Mouse (Mus musculus): ENCODE measurements around the gene Mgat5. TPM values are rescaled to one million over a fixed set of nuclear protein-coding genes. Genes with fewer than 3 reads are reported as not detected.

The Mgat5 gene
- total RNA-seq, 1 experiment = 11.0 TPM

DNA sequence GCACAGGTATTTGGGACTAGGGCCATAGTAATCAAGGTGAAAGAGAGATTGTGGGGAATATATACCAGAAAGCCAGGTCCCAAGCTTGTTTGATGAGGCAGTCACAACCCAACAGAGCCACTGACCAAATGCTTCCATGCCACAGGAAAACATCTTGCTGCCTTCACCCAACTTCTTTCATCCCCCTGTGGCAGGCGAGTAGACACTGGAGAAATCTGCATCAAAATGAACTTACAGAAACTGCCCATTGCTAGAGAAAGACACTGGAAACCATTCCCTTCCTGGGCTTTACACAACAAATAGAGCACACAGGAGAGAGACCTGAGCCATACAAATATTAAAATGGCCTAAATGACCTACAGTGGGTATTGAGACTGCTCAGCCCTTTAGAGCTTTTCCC lies 37.2 kb upstream of the Mgat5 start:
- H3K36me3 ChIP-seq (ENCODE audit: control insufficient read depth, insufficient read depth, low read length, poor library complexity, severe bottlenecking) = no peaks in the 10 kb centered on the region
- H3K9ac ChIP-seq (ENCODE audit: insufficient read depth, low read depth, low read length, poor library complexity, severe bottlenecking) = peak overlapping the region; percentile 37; the same call in 1 of the 2 replicates
- no peaks in the 10 kb centered on the region for H3K9me3 ChIP-seq (ENCODE audit: control insufficient read depth, insufficient read depth, low read depth, low read length)
- in situ Hi-C loops (cut with MboI; ENCODE audit: low sequenced_read_pairs in 2 of 2, unreplicated experiment in 2 of 2) = no loop called here
- DNase-seq (ENCODE audit: low read depth, low spot score) = peak; percentile 24
- H3K4me3 ChIP-seq (ENCODE audit: insufficient read depth in 1 of 2, low read depth in 1 of 2, low read length in 2 of 2, poor library complexity in 1 of 2, severe bottlenecking in 1 of 2) = no peak overlapping the region; a peak in 1 of 4 replicates
- H3K27ac ChIP-seq (ENCODE audit: insufficient read depth, low read depth, low read length, poor library complexity, severe bottlenecking) = peak overlapping the region; percentile 8; the same call in 1 of the 2 replicates
- peaks cover 5 to 15% of the 10 kb centered on the region in 2 experiments for H3K4me1 ChIP-seq (ENCODE audit: control insufficient read depth in 2 of 2, insufficient read depth in 2 of 2, low read length in 2 of 2, poor library complexity in 1 of 2)
- TF ChIP-seq HCFC1 (IDR thresholded peaks at IDR 0.05; ENCODE audit: borderline replicate concordance, insufficient read depth, low read length) (no peak), CHD2 (IDR thresholded peaks at IDR 0.05; ENCODE audit: low read depth, low read length) (no peak), ZC3H11A (IDR thresholded peaks at IDR 0.05; ENCODE audit: borderline replicate concordance, low read depth, low read length) (no peak), MAFK (IDR thresholded peaks at IDR 0.05; ENCODE audit: insufficient read depth, low read depth, low read length) (no peak), ZNF384 (IDR thresholded peaks at IDR 0.05; ENCODE audit: low read depth, low read length) (no peak)

DNA sequence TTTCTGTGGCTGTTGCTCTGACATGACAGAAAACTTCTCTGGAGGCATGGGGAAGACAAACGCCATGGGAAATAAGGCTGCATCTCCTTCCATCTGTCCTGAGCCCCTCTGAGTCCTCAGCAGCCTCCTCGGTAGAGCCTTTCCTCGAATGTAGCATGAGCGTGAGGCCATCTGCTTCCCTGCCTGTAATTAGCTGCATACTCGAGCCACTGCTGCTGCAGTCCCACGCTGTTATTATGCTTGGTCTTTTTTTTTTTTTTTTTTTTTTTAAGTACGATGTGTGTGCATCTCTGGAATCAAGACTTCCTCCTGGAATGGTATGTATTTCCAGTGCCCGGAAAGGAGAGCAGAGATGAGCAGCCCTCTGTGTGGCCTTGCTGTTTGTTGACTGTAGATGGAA lies 36.6 kb upstream of the Mgat5 start:
- Histone ChIP-seq H3K4me1 (ENCODE audit: control insufficient read depth in 2 of 2, insufficient read depth in 2 of 2, low read length in 2 of 2, poor library complexity in 1 of 2) (peaks cover 5 to 15% of the 10 kb centered on the region in 2 experiments), H3K4me3 (ENCODE audit: insufficient read depth in 1 of 2, low read depth in 1 of 2, low read length in 2 of 2, poor library complexity in 1 of 2, severe bottlenecking in 1 of 2) (no peak overlapping the region), H3K9ac (ENCODE audit: insufficient read depth, low read depth, low read length, poor library complexity, severe bottlenecking) (no peak overlapping the region), H3K9me3 (ENCODE audit: control insufficient read depth, insufficient read depth, low read depth, low read length) (no peaks in the 10 kb centered on the region), H3K27ac (ENCODE audit: insufficient read depth, low read depth, low read length, poor library complexity, severe bottlenecking) (no peak overlapping the region), H3K36me3 (ENCODE audit: control insufficient read depth, insufficient read depth, low read length, poor library complexity, severe bottlenecking) (no peaks in the 10 kb centered on the region)
- no peak for TF ChIP-seq HCFC1 (IDR thresholded peaks at IDR 0.05; ENCODE audit: borderline replicate concordance, insufficient read depth, low read length)
- no peak for TF ChIP-seq CHD2 (IDR thresholded peaks at IDR 0.05; ENCODE audit: low read depth, low read length)
- TF ChIP-seq ZC3H11A (IDR thresholded peaks at IDR 0.05; ENCODE audit: borderline replicate concordance, low read depth, low read length) = no peak
- no peak for TF ChIP-seq MAFK (IDR thresholded peaks at IDR 0.05; ENCODE audit: insufficient read depth, low read depth, low read length)
- peak; percentile 60; the same call in 1 of the 2 replicates for TF ChIP-seq ZNF384 (IDR thresholded peaks at IDR 0.05; ENCODE audit: low read depth, low read length)
- DNase-seq (ENCODE audit: low read depth, low spot score) = no peak
- in situ Hi-C loops (cut with MboI; ENCODE audit: low sequenced_read_pairs in 2 of 2, unreplicated experiment in 2 of 2) = no loop called here

DNA sequence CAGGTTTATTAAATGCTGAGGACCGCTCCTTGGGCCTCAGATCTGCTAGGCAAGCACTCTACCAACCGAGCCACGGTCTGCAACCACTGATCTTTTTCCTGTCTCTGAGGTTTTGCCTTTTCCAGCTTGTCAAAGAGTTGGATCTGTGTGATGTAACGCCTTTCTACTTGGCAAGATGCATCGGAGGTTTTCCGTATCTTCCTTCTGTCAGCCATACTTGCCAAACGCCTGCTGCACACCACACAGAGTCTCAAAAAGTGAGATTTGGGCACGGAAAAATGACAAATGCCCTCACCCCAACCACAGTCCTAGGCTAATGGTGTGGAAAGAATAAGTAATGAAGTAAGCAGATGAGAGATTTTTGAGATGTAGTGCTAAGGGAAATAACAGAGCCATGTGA lies 35.3 kb upstream of the Mgat5 start:
- DNase-seq (ENCODE audit: low read depth, low spot score) = no peak
- Histone ChIP-seq H3K36me3 (ENCODE audit: control insufficient read depth, insufficient read depth, low read length, poor library complexity, severe bottlenecking) (no peaks in the 10 kb centered on the region), H3K9me3 (ENCODE audit: control insufficient read depth, insufficient read depth, low read depth, low read length) (no peaks in the 10 kb centered on the region), H3K4me1 (ENCODE audit: control insufficient read depth in 2 of 2, insufficient read depth in 2 of 2, low read length in 2 of 2, poor library complexity in 1 of 2) (peaks cover 5 to 15% of the 10 kb centered on the region in 2 experiments), H3K9ac (ENCODE audit: insufficient read depth, low read depth, low read length, poor library complexity, severe bottlenecking) (no peak overlapping the region), H3K4me3 (ENCODE audit: insufficient read depth in 1 of 2, low read depth in 1 of 2, low read length in 2 of 2, poor library complexity in 1 of 2, severe bottlenecking in 1 of 2) (no peak overlapping the region), H3K27ac (ENCODE audit: insufficient read depth, low read depth, low read length, poor library complexity, severe bottlenecking) (no peak overlapping the region)
- TF ChIP-seq ZNF384 (IDR thresholded peaks at IDR 0.05; ENCODE audit: low read depth, low read length) (no peak), MAFK (IDR thresholded peaks at IDR 0.05; ENCODE audit: insufficient read depth, low read depth, low read length) (no peak), ZC3H11A (IDR thresholded peaks at IDR 0.05; ENCODE audit: borderline replicate concordance, low read depth, low read length) (no peak), CHD2 (IDR thresholded peaks at IDR 0.05; ENCODE audit: low read depth, low read length) (no peak), HCFC1 (IDR thresholded peaks at IDR 0.05; ENCODE audit: borderline replicate concordance, insufficient read depth, low read length) (no peak)
- in situ Hi-C loops (cut with MboI; ENCODE audit: low sequenced_read_pairs in 2 of 2, unreplicated experiment in 2 of 2) = no loop called here

DNA sequence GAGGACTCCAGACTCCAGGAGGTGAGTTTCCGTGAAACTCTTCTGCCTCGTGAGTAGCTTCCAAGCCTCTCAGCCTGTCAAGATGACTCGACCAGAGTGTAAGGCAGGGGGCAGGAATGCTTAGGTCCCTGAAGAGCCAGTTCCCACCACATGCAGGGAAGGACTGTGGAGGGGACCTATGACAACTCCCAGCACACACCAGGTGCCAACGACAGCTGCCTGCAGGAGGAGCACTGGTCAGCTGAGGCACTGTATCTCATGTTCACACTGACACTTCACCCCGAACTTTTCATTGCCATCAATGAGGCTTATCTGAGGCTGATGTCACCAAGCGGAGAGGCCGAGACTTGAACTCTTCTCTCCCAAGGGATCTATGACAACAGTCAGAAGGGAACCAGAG lies 33.5 kb upstream of the Mgat5 start:
- TF ChIP-seq CHD2 (IDR thresholded peaks at IDR 0.05; ENCODE audit: low read depth, low read length) (no peak), ZC3H11A (IDR thresholded peaks at IDR 0.05; ENCODE audit: borderline replicate concordance, low read depth, low read length) (no peak), MAFK (IDR thresholded peaks at IDR 0.05; ENCODE audit: insufficient read depth, low read depth, low read length) (no peak), HCFC1 (IDR thresholded peaks at IDR 0.05; ENCODE audit: borderline replicate concordance, insufficient read depth, low read length) (no peak), ZNF384 (IDR thresholded peaks at IDR 0.05; ENCODE audit: low read depth, low read length) (no peak)
- Histone ChIP-seq H3K4me1 (ENCODE audit: control insufficient read depth in 2 of 2, insufficient read depth in 2 of 2, low read length in 2 of 2, poor library complexity in 1 of 2) (peaks cover 5 to 15% of the 10 kb centered on the region in 2 experiments), H3K9ac (ENCODE audit: insufficient read depth, low read depth, low read length, poor library complexity, severe bottlenecking) (no peak overlapping the region), H3K4me3 (ENCODE audit: insufficient read depth in 1 of 2, low read depth in 1 of 2, low read length in 2 of 2, poor library complexity in 1 of 2, severe bottlenecking in 1 of 2) (no peak overlapping the region), H3K36me3 (ENCODE audit: control insufficient read depth, insufficient read depth, low read length, poor library complexity, severe bottlenecking) (no peaks in the 10 kb centered on the region), H3K9me3 (ENCODE audit: control insufficient read depth, insufficient read depth, low read depth, low read length) (no peaks in the 10 kb centered on the region), H3K27ac (ENCODE audit: insufficient read depth, low read depth, low read length, poor library complexity, severe bottlenecking) (peak overlapping the region; percentile 70; the same call in 1 of the 2 replicates)
- peak; percentile 6 for DNase-seq (ENCODE audit: low read depth, low spot score)
- in situ Hi-C loops (cut with MboI; ENCODE audit: low sequenced_read_pairs in 2 of 2, unreplicated experiment in 2 of 2) = no loop called here
